Mouse (Mus musculus) midbrain, embryonic 11.5 days (tissue): ENCODE data around the gene Cpsf7. TPM values are rescaled to one million over a fixed set of nuclear protein-coding genes. Genes with fewer than 3 reads are reported as not detected.

Source experiments
- ATAC-seq: fragments of 200-750 bp; cut with Nextera tagmentation; 2 replicates; pipeline ENCODE4 v1.8.0; 2017; ENCODE audit warnings: moderate TSS enrichment, moderate library complexity; ENCODE audit not compliant: low FRiP score
- DNase-seq: peaks from one replicate; pipeline ENCODE4 v3.0.0; 2015; ENCODE audit warnings: low spot score; ENCODE audit errors: missing footprints
- H3K27ac ChIP-seq: fragments of 300-500 bp; sonication (generic); 2 replicates; pipeline ENCODE4 v1.5.1; 2014; ENCODE audit warnings: low read depth, low read length
- H3K27me3 ChIP-seq: fragments of 300-500 bp; sonication (generic); 2 replicates; pipeline ENCODE4 v1.6.1; 2014; ENCODE audit warnings: mild to moderate bottlenecking, low read length, moderate library complexity, mixed read lengths; ENCODE audit not compliant: control insufficient read depth, insufficient read depth
- H3K36me3 ChIP-seq: fragments of 300-500 bp; sonication (generic); 2 replicates; pipeline ENCODE4 v1.6.1; 2014; ENCODE audit warnings: mild to moderate bottlenecking, low read length, moderate library complexity, mixed read lengths; ENCODE audit not compliant: control insufficient read depth, insufficient read depth
- H3K4me1 ChIP-seq: fragments of 300-500 bp; sonication (generic); 2 replicates; pipeline ENCODE4 v1.6.1; 2014; ENCODE audit warnings: low read length; ENCODE audit not compliant: control insufficient read depth, insufficient read depth
- H3K4me2 ChIP-seq: fragments of 300-500 bp; sonication (generic); 2 replicates; pipeline ENCODE4 v1.6.1; 2014; ENCODE audit warnings: mild to moderate bottlenecking, moderate library complexity
- H3K4me3 ChIP-seq: fragments of 300-500 bp; sonication (generic); 2 replicates; pipeline ENCODE4 v1.5.1; 2014; ENCODE audit warnings: low read depth, low read length
- H3K9ac ChIP-seq: fragments of 300-500 bp; sonication (generic); 2 replicates; pipeline ENCODE4 v1.6.1; 2014; ENCODE audit warnings: low read length
- H3K9me3 ChIP-seq: fragments of 300-500 bp; sonication (generic); 2 replicates; pipeline ENCODE4 v1.6.1; 2016; ENCODE audit warnings: low read length; ENCODE audit not compliant: control insufficient read depth
- WGBS: fragments of 180-500 bp; shearing (Covaris S2); extraction: QIAGEN DNeasy Blood & Tissue Kit; methylation state at CpG from one replicate; pipeline ENCODE4 v1.1.7; 2014; 5-methylcytosine and 5-hydroxymethylcytosine counted together
- polyA plus RNA-seq: library from polyadenylated mRNA; unstranded; fragments of >200 nt; fragmentation: Nextera tagmentation; extraction: Ambion mirVana; gene quantifications from 2 replicates; pipeline ENCODE4 v1.2.1, GENCODE M21; 2014

The Cpsf7 gene
- polyA plus RNA-seq, 1 experiment from 2014 or later = 70.4 TPM

GRCm38 (mm10) chr19:10589127-10589857 lies 64.2 kb downstream of the Cpsf7 start:
- no peak overlapping the region for H3K4me2 ChIP-seq
- H3K27me3 ChIP-seq = no peaks in the 10 kb centered on the region
- no peak overlapping the region for H3K9ac ChIP-seq
- no peaks in the 10 kb centered on the region for H3K9me3 ChIP-seq
- no peak overlapping the region for H3K4me3 ChIP-seq
- H3K27ac ChIP-seq = no peak overlapping the region
- no peaks in the 10 kb centered on the region for H3K36me3 ChIP-seq
- WGBS = 73% methylated on average over 5 of the region's 5 CpGs
- DNase-seq (no peak), ATAC-seq (no peak)
- no peaks in the 10 kb centered on the region for H3K4me1 ChIP-seq

DNA sequence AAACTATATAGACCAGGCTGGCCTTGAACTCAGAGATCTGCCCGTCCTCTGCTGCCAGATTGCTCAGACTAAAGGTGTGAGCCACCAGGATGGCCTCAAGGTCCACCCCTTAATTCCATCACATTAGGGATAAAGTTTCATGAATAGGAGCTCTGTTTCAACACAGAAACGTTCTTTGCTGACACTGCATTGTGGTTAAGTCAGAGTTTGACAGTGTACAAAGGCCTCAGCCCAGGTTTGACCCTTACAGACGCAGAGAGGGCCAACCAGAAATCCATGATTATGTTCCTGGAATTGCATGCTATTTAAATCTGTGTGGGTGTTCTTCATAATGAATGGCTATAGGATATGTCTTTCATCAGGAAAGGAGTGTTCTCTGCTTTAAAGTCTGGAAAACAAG lies 65.2 kb downstream of the Cpsf7 start:
- H3K4me2 ChIP-seq = no peak overlapping the region
- WGBS = 74% methylated on average over 3 of the region's 3 CpGs
- no peak for ATAC-seq

GRCm38 (mm10) chr19:10591659-10592377 lies 66.8 kb downstream of the Cpsf7 start:
- Histone ChIP-seq H3K4me2 (no peak overlapping the region), H3K27ac (no peak overlapping the region), H3K36me3 (0 out of 2 replicates have a peak, but pooled peaks cover 3% of the 10 kb centered on the region), H3K9ac (no peak overlapping the region), H3K4me1 (no peaks in the 10 kb centered on the region), H3K27me3 (no peaks in the 10 kb centered on the region), H3K9me3 (no peaks in the 10 kb centered on the region), H3K4me3 (no peak overlapping the region)
- no peak for DNase-seq
- ATAC-seq = no peak
- WGBS = 90% methylated on average over 6 of the region's 6 CpGs

More for the DNA sequence above, 65.2 kb downstream of the Cpsf7 start:
- no peaks in the 10 kb centered on the region for H3K9me3 ChIP-seq
- no peaks in the 10 kb centered on the region for H3K27me3 ChIP-seq
- H3K9ac ChIP-seq = no peak overlapping the region
- no peaks in the 10 kb centered on the region for H3K4me1 ChIP-seq
- DNase-seq = no peak
- no peak overlapping the region for H3K4me3 ChIP-seq
- 0 out of 2 replicates have a peak, but pooled peaks cover 3% of the 10 kb centered on the region for H3K36me3 ChIP-seq
- H3K27ac ChIP-seq = no peak overlapping the region

Other genes starting within 250 kb of the Cpsf7 start
- gene Dagla, start 220.4 kb upstream of the Cpsf7 start, polyA plus RNA-seq = 1.2 and 1.3 TPM in 2 replicates
- gene Syt7, start 136.2 kb upstream of the Cpsf7 start, polyA plus RNA-seq = 3.0 and 3.9 TPM in 2 replicates
- 0.55 and 0.59 TPM in 2 replicates for gene Lrrc10b, start 67.8 kb upstream of the Cpsf7 start, polyA plus RNA-seq
- 0.21 and 0.48 TPM in 2 replicates for gene Ppp1r32, start 42.3 kb upstream of the Cpsf7 start, polyA plus RNA-seq
- 59.3 and 63.3 TPM in 2 replicates for gene Sdhaf2, start 876 bp downstream of the Cpsf7 start, polyA plus RNA-seq
- gene Tmem216, start 31.0 kb downstream of the Cpsf7 start, polyA plus RNA-seq = 58.3 and 63.9 TPM in 2 replicates
- 16.1 and 16.8 TPM in 2 replicates for gene Cyb561a3, start 51.9 kb downstream of the Cpsf7 start, polyA plus RNA-seq
- gene Tmem138, start 52.1 kb downstream of the Cpsf7 start, polyA plus RNA-seq = 60.6 and 67.3 TPM in 2 replicates
- 393 and 396 TPM in 2 replicates for gene Ddb1, start 80.1 kb downstream of the Cpsf7 start, polyA plus RNA-seq
- 22.9 and 23.9 TPM in 2 replicates for gene Tkfc, start 80.4 kb downstream of the Cpsf7 start, polyA plus RNA-seq
- gene Vwce, start 108.9 kb downstream of the Cpsf7 start, polyA plus RNA-seq = 0.18 and 0.36 TPM in 2 replicates
- not detected in 2 replicates for gene Pga5, start 152.8 kb downstream of the Cpsf7 start, polyA plus RNA-seq
- 23.1 and 26.0 TPM in 2 replicates for gene Vps37c, start 163.5 kb downstream of the Cpsf7 start, polyA plus RNA-seq
- 0.08 and 0.22 TPM in 2 replicates for gene Cd5, start 213.7 kb downstream of the Cpsf7 start, polyA plus RNA-seq